Mouse (Mus musculus) limb, embryonic 12.5 days (tissue): Measurements from ENCODE around the gene Eif2s1. TPM values are rescaled to one million over a fixed set of nuclear protein-coding genes. Genes with fewer than 3 reads are reported as not detected.
"Not testable (repeated sequence)": the region's sequence is repeated elsewhere in the genome, so short reads cannot be mapped to it uniquely, and the experiment has no call there.

Source experiments
- ATAC-seq: fragments of 200-750 bp; cut with Nextera tagmentation; 2 replicates; pipeline ENCODE4 v1.8.0; 2017; ENCODE audit warnings: low read depth, moderate TSS enrichment; ENCODE audit not compliant: insufficient number of reproducible peaks, insufficient read depth, low FRiP score, low TSS enrichment
- H3K27ac ChIP-seq: fragments of 300-500 bp; sonication (generic); 2 replicates; pipeline ENCODE4 v1.5.1; 2016; ENCODE audit warnings: mild to moderate bottlenecking, moderate library complexity
- H3K27me3 ChIP-seq: fragments of 300-500 bp; sonication (generic); 2 replicates; pipeline ENCODE4 v1.6.1; 2016; ENCODE audit warnings: mild to moderate bottlenecking, moderate library complexity
- H3K36me3 ChIP-seq: fragments of 300-500 bp; sonication (generic); 2 replicates; pipeline ENCODE4 v1.6.1; 2016; ENCODE audit warnings: mild to moderate bottlenecking, moderate library complexity
- H3K4me1 ChIP-seq: fragments of 300-500 bp; sonication (generic); replicated peaks from 2 replicates; pipeline ENCODE4 v1.6.1; 2016
- H3K4me2 ChIP-seq: fragments of 300-500 bp; sonication (generic); 2 replicates; pipeline ENCODE4 v1.6.1; 2016; ENCODE audit warnings: mild to moderate bottlenecking, moderate library complexity
- H3K4me3 ChIP-seq: fragments of 300-500 bp; sonication (generic); replicated peaks from 2 replicates; pipeline ENCODE4 v1.5.1; 2016; ENCODE audit warnings: mild to moderate bottlenecking
- H3K9ac ChIP-seq: fragments of 300-500 bp; sonication (generic); replicated peaks from 2 replicates; pipeline ENCODE4 v1.6.1; 2016; ENCODE audit warnings: mild to moderate bottlenecking, moderate library complexity
- H3K9me3 ChIP-seq: fragments of 300-500 bp; sonication (generic); 2 replicates; pipeline ENCODE4 v1.6.1; 2016; ENCODE audit warnings: mild to moderate bottlenecking, moderate library complexity
- WGBS: fragments of 180-500 bp; shearing (Covaris S2); methylation state at CpG from one replicate; pipeline ENCODE4 v1.1.7; 2016; 5-methylcytosine and 5-hydroxymethylcytosine counted together
- polyA plus RNA-seq: library from polyadenylated mRNA; unstranded; fragments of >200 nt; fragmentation: Nextera tagmentation; extraction: Ambion mirVana; gene quantifications from 2 replicates; pipeline ENCODE4 v1.2.1, GENCODE M21; 2016

The Eif2s1 gene
- polyA plus RNA-seq, 1 experiment from 2014 or later: 213 TPM

GRCm38 (mm10) chr12:78915561-78915960 is 53.9 kb downstream of the Eif2s1 start:
- H3K9ac ChIP-seq: no peak overlapping the region

GRCm38 (mm10) chr12:78916278-78916677 is 54.7 kb downstream of the Eif2s1 start:
- Histone ChIP-seq H3K4me3 (no peak overlapping the region), H3K4me1 (peaks cover 9% of the 10 kb centered on the region), H3K36me3 (no peaks in the 10 kb centered on the region), H3K27me3 (peaks cover 32% of the 10 kb centered on the region), H3K27ac (no peak overlapping the region), H3K9ac (no peak overlapping the region), H3K9me3 (no peaks in the 10 kb centered on the region), H3K4me2 (no peak overlapping the region)
- ATAC-seq: no peak
- 75% methylated on average over 3 of the region's 3 CpGs for WGBS

More at GRCm38 (mm10) chr12:78915561-78915960, 53.9 kb downstream of the Eif2s1 start:
- Histone ChIP-seq H3K4me2 (no peak overlapping the region), H3K4me1 (peaks cover 16% of the 10 kb centered on the region), H3K9me3 (no peaks in the 10 kb centered on the region), H3K4me3 (no peak overlapping the region), H3K27ac (no peak overlapping the region), H3K36me3 (no peaks in the 10 kb centered on the region), H3K27me3 (peaks cover 39% of the 10 kb centered on the region)
- 66% methylated on average over 3 of the region's 3 CpGs for WGBS
- no peak for ATAC-seq

- Histone ChIP-seq H3K27ac (no peak overlapping the region), H3K4me1 (0 out of 2 replicates have a peak, but pooled peaks cover 3% of the 10 kb centered on the region), H3K36me3 (no peaks in the 10 kb centered on the region), H3K4me3 (no peak overlapping the region), H3K4me2 (peak overlapping the region; percentile 39), H3K9ac (no peak overlapping the region), H3K9me3 (no peaks in the 10 kb centered on the region), H3K27me3 (peaks cover 11% of the 10 kb centered on the region)
- peak; percentile 45; the same call in 1 of the 2 replicates for ATAC-seq
- WGBS: 16% methylated on average over 11 of the region's 11 CpGs
Measured at GRCm38 (mm10) chr12:78918227-78919078, 56.8 kb downstream of the Eif2s1 start.

GRCm38 (mm10) chr12:78919079-78919712 is 57.6 kb downstream of the Eif2s1 start:
- Histone ChIP-seq H3K36me3 (no peaks in the 10 kb centered on the region), H3K4me1 (0 out of 2 replicates have a peak, but pooled peaks cover 3% of the 10 kb centered on the region), H3K27me3 (peaks cover 4% of the 10 kb centered on the region), H3K4me3 (no peak overlapping the region), H3K9ac (no peak overlapping the region), H3K27ac (no peak overlapping the region), H3K4me2 (peak overlapping the region; percentile 39), H3K9me3 (no peaks in the 10 kb centered on the region)
- WGBS: 29% methylated on average over 16 of the region's 16 CpGs
- peak; percentile 64; the same call in 1 of the 2 replicates for ATAC-seq

- Histone ChIP-seq H3K27ac (no peak overlapping the region), H3K27me3 (no peaks in the 10 kb centered on the region), H3K4me3 (no peak overlapping the region), H3K9me3 (no peaks in the 10 kb centered on the region), H3K4me1 (0 out of 2 replicates have a peak, but pooled peaks cover 3% of the 10 kb centered on the region), H3K4me2 (no peak overlapping the region), H3K36me3 (no peaks in the 10 kb centered on the region), H3K9ac (no peak overlapping the region)
- WGBS: 72% methylated on average over 4 of the region's 4 CpGs
- no peak for ATAC-seq
Measured at GRCm38 (mm10) chr12:78921421-78921820, 59.8 kb downstream of the Eif2s1 start.

GRCm38 (mm10) chr12:78922058-78922457 is 60.4 kb downstream of the Eif2s1 start:
- no peak overlapping the region for H3K27ac ChIP-seq
- no peaks in the 10 kb centered on the region for H3K9me3 ChIP-seq
- no peak overlapping the region for H3K4me3 ChIP-seq
- 81% methylated on average over 3 of the region's 3 CpGs for WGBS
- H3K36me3 ChIP-seq: no peaks in the 10 kb centered on the region
- H3K9ac ChIP-seq: no peak overlapping the region
- ATAC-seq: no peak
- 0 out of 2 replicates have a peak, but pooled peaks cover 3% of the 10 kb centered on the region for H3K4me1 ChIP-seq
- H3K27me3 ChIP-seq: no peaks in the 10 kb centered on the region
- H3K4me2 ChIP-seq: no peak overlapping the region

GRCm38 (mm10) chr12:78922977-78923376 is 61.4 kb downstream of the Eif2s1 start:
- H3K4me2 ChIP-seq, H3K4me1 ChIP-seq, H3K36me3 ChIP-seq, H3K27me3 ChIP-seq, H3K9me3 ChIP-seq, H3K4me3 ChIP-seq, ATAC-seq, H3K27ac ChIP-seq, H3K9ac ChIP-seq: not testable (repeated sequence)

GRCm38 (mm10) chr12:78923539-78924189 is 62.0 kb downstream of the Eif2s1 start:
- WGBS: 83% methylated on average over 7 of the region's 7 CpGs

GRCm38 (mm10) chr12:78927287-78927686 is 65.7 kb downstream of the Eif2s1 start:
- ATAC-seq: no peak
- Histone ChIP-seq H3K9me3 (no peaks in the 10 kb centered on the region), H3K4me1 (no peaks in the 10 kb centered on the region), H3K27me3 (no peaks in the 10 kb centered on the region), H3K9ac (no peak overlapping the region), H3K4me2 (no peak overlapping the region), H3K36me3 (no peaks in the 10 kb centered on the region), H3K4me3 (no peak overlapping the region), H3K27ac (no peak overlapping the region)
- WGBS: 78% methylated on average over 5 of the region's 5 CpGs

More at GRCm38 (mm10) chr12:78923539-78924189, 62.0 kb downstream of the Eif2s1 start:
- H3K9ac ChIP-seq: no peak overlapping the region
- ATAC-seq: no peak
- H3K4me3 ChIP-seq: no peak overlapping the region
- no peaks in the 10 kb centered on the region for H3K36me3 ChIP-seq
- no peaks in the 10 kb centered on the region for H3K9me3 ChIP-seq
- no peaks in the 10 kb centered on the region for H3K27me3 ChIP-seq
- no peak overlapping the region for H3K27ac ChIP-seq
- H3K4me2 ChIP-seq: no peak overlapping the region
- H3K4me1 ChIP-seq: 0 out of 2 replicates have a peak, but pooled peaks cover 3% of the 10 kb centered on the region

- H3K9me3 ChIP-seq: no peaks in the 10 kb centered on the region
- H3K27me3 ChIP-seq: no peaks in the 10 kb centered on the region
- 74% methylated on average over 1 of the region's 1 CpGs for WGBS
- no peak overlapping the region for H3K4me3 ChIP-seq
- H3K36me3 ChIP-seq: no peaks in the 10 kb centered on the region
- H3K4me2 ChIP-seq: no peak overlapping the region
- ATAC-seq: no peak
- H3K27ac ChIP-seq: no peak overlapping the region
- H3K4me1 ChIP-seq: no peaks in the 10 kb centered on the region
- no peak overlapping the region for H3K9ac ChIP-seq
Measured at GRCm38 (mm10) chr12:78929900-78930299, 68.3 kb downstream of the Eif2s1 start.

GRCm38 (mm10) chr12:78936494-78936893 is 74.9 kb downstream of the Eif2s1 start:
- no peak overlapping the region for H3K9ac ChIP-seq
- no peak for ATAC-seq
- no peaks in the 10 kb centered on the region for H3K9me3 ChIP-seq
- H3K36me3 ChIP-seq: no peaks in the 10 kb centered on the region
- H3K4me3 ChIP-seq: no peak overlapping the region
- H3K4me1 ChIP-seq: no peaks in the 10 kb centered on the region
- H3K4me2 ChIP-seq: no peak overlapping the region
- H3K27ac ChIP-seq: no peak overlapping the region
- 44% methylated on average over 4 of the region's 4 CpGs for WGBS
- no peaks in the 10 kb centered on the region for H3K27me3 ChIP-seq
